Mouse (Mus musculus) intestine, embryonic 15.5 days (tissue): Measurements from ENCODE around the gene Ncam1. TPM values are rescaled to one million over a fixed set of nuclear protein-coding genes. Genes with fewer than 3 reads are reported as not detected.

ENCODE experiments used
- ATAC-seq: fragments of 200-750 bp; cut with Nextera tagmentation; 2 replicates; pipeline ENCODE4 v1.8.0; 2017; ENCODE audit warnings: moderate TSS enrichment, moderate library complexity
- H3K27ac ChIP-seq: fragments of 300-500 bp; sonication (generic); 2 replicates; pipeline ENCODE4 v1.5.1; 2015; ENCODE audit warnings: mild to moderate bottlenecking, inconsistent platforms
- H3K27me3 ChIP-seq: fragments of 300-500 bp; sonication (generic); replicated peaks from 2 replicates; pipeline ENCODE4 v1.6.1; 2015; ENCODE audit warnings: inconsistent platforms
- H3K36me3 ChIP-seq: fragments of 300-500 bp; sonication (generic); 2 replicates; pipeline ENCODE4 v1.6.1; 2015; ENCODE audit warnings: inconsistent platforms
- H3K4me1 ChIP-seq: fragments of 300-500 bp; sonication (generic); replicated peaks from 2 replicates; pipeline ENCODE4 v1.6.1; 2015; ENCODE audit warnings: inconsistent platforms
- H3K4me2 ChIP-seq: fragments of 300-500 bp; sonication (generic); replicated peaks from 2 replicates; pipeline ENCODE4 v1.6.1; 2015; ENCODE audit warnings: mild to moderate bottlenecking, inconsistent platforms
- H3K4me3 ChIP-seq: fragments of 300-500 bp; sonication (generic); replicated peaks from 2 replicates; pipeline ENCODE4 v1.5.1; 2015; ENCODE audit warnings: inconsistent platforms
- H3K9ac ChIP-seq: fragments of 300-500 bp; sonication (generic); 2 replicates; pipeline ENCODE4 v1.6.1; 2015; ENCODE audit warnings: inconsistent platforms
- H3K9me3 ChIP-seq: fragments of 300-500 bp; sonication (generic); 2 replicates; pipeline ENCODE4 v1.6.1; 2016; ENCODE audit warnings: inconsistent platforms
- WGBS: fragments of 180-500 bp; shearing (Covaris S2); methylation state at CpG from one replicate; pipeline ENCODE4 v1.1.7; 2015; 5-methylcytosine and 5-hydroxymethylcytosine counted together
- polyA plus RNA-seq: library from polyadenylated mRNA; unstranded; fragments of >200 nt; fragmentation: Nextera tagmentation; extraction: Ambion mirVana; gene quantifications from 2 replicates; pipeline ENCODE4 v1.2.1, GENCODE M21; 2015

The Ncam1 gene
- polyA plus RNA-seq, 1 experiment from 2014 or later, result 77.5 TPM

- Histone ChIP-seq H3K27ac (no peak overlapping the region), H3K4me3 (no peak overlapping the region), H3K4me1 (no peaks in the 10 kb centered on the region), H3K36me3 (no peaks in the 10 kb centered on the region), H3K9me3 (no peaks in the 10 kb centered on the region), H3K4me2 (no peak overlapping the region), H3K9ac (no peak overlapping the region), H3K27me3 (no peaks in the 10 kb centered on the region)
- ATAC-seq, result no peak
- 92% methylated on average over 5 of the region's 5 CpGs for whole genome bisulfite sequencing
Measured at GRCm38 (mm10) chr9:49528026-49528425, 270.7 kb downstream of the Ncam1 start.

- no peaks in the 10 kb centered on the region for H3K9me3 ChIP-seq
- no peak overlapping the region for H3K4me2 ChIP-seq
- H3K27me3 ChIP-seq, result no peaks in the 10 kb centered on the region
- H3K4me1 ChIP-seq, result no peaks in the 10 kb centered on the region
- H3K9ac ChIP-seq, result no peak overlapping the region
- 78% methylated on average over 8 of the region's 8 CpGs for WGBS
- no peak overlapping the region for H3K4me3 ChIP-seq
- H3K27ac ChIP-seq, result no peak overlapping the region
- H3K36me3 ChIP-seq, result no peaks in the 10 kb centered on the region
- ATAC-seq, result no peak
Measured at GRCm38 (mm10) chr9:49527340-49527739, 271.4 kb downstream of the Ncam1 start.

- H3K4me1 ChIP-seq, result no peaks in the 10 kb centered on the region
- H3K9ac ChIP-seq, result no peak overlapping the region
- no peak for ATAC-seq
- H3K9me3 ChIP-seq, result no peaks in the 10 kb centered on the region
- no peak overlapping the region for H3K4me2 ChIP-seq
- 78% methylated on average over 9 of the region's 9 CpGs for WGBS
- H3K27me3 ChIP-seq, result no peaks in the 10 kb centered on the region
- no peak overlapping the region for H3K4me3 ChIP-seq
- no peaks in the 10 kb centered on the region for H3K36me3 ChIP-seq
- no peak overlapping the region for H3K27ac ChIP-seq
Measured at GRCm38 (mm10) chr9:49524721-49525120, 274.0 kb downstream of the Ncam1 start.

GRCm38 (mm10) chr9:49523881-49524280 is 274.8 kb downstream of the Ncam1 start:
- no peak overlapping the region for H3K27ac ChIP-seq
- no peak for ATAC-seq
- no peak overlapping the region for H3K4me3 ChIP-seq
- H3K9ac ChIP-seq, result no peak overlapping the region
- H3K9me3 ChIP-seq, result no peaks in the 10 kb centered on the region
- H3K4me2 ChIP-seq, result no peak overlapping the region
- 86% methylated on average over 9 of the region's 9 CpGs for WGBS
- H3K4me1 ChIP-seq, result no peaks in the 10 kb centered on the region
- H3K36me3 ChIP-seq, result no peaks in the 10 kb centered on the region
- H3K27me3 ChIP-seq, result no peaks in the 10 kb centered on the region

GRCm38 (mm10) chr9:49514306-49514705 is 284.4 kb downstream of the Ncam1 start:
- Histone ChIP-seq H3K4me1 (no peaks in the 10 kb centered on the region), H3K4me2 (no peak overlapping the region), H3K36me3 (peaks cover 5% of the 10 kb centered on the region; the same call in 1 of the 2 replicates), H3K4me3 (no peak overlapping the region), H3K27me3 (no peaks in the 10 kb centered on the region), H3K27ac (no peak overlapping the region), H3K9ac (no peak overlapping the region), H3K9me3 (no peaks in the 10 kb centered on the region)
- WGBS, result 70% methylated on average over 2 of the region's 2 CpGs
- peak; percentile 39; the same call in 1 of the 2 replicates for ATAC-seq

GRCm38 (mm10) chr9:49510666-49511065 is 288.1 kb downstream of the Ncam1 start:
- H3K36me3 ChIP-seq, result peaks cover 9% of the 10 kb centered on the region; the same call in 1 of the 2 replicates
- H3K9me3 ChIP-seq, result no peaks in the 10 kb centered on the region

GRCm38 (mm10) chr9:49509628-49510027 is 289.1 kb downstream of the Ncam1 start:
- H3K36me3 ChIP-seq, result peaks cover 7% of the 10 kb centered on the region; the same call in 1 of the 2 replicates
- no peak for ATAC-seq
- no peaks in the 10 kb centered on the region for H3K27me3 ChIP-seq
- H3K9me3 ChIP-seq, result no peaks in the 10 kb centered on the region
- no peak overlapping the region for H3K4me2 ChIP-seq
- H3K4me1 ChIP-seq, result no peaks in the 10 kb centered on the region
- no peak overlapping the region for H3K9ac ChIP-seq
- H3K27ac ChIP-seq, result no peak overlapping the region
- WGBS, result 92% methylated on average over 8 of the region's 8 CpGs
- H3K4me3 ChIP-seq, result no peak overlapping the region

More at GRCm38 (mm10) chr9:49510666-49511065, 288.1 kb downstream of the Ncam1 start:
- H3K27me3 ChIP-seq, result no peaks in the 10 kb centered on the region
- H3K4me2 ChIP-seq, result no peak overlapping the region
- H3K9ac ChIP-seq, result no peak overlapping the region
- H3K4me3 ChIP-seq, result no peak overlapping the region
- no peak for ATAC-seq
- 95% methylated on average over 4 of the region's 4 CpGs for WGBS
- H3K4me1 ChIP-seq, result no peaks in the 10 kb centered on the region
- no peak overlapping the region for H3K27ac ChIP-seq

GRCm38 (mm10) chr9:49509094-49509493 is 289.6 kb downstream of the Ncam1 start:
- H3K4me1 ChIP-seq, result no peaks in the 10 kb centered on the region
- no peak for ATAC-seq

GRCm38 (mm10) chr9:49507829-49508585 is 290.7 kb downstream of the Ncam1 start:
- Histone ChIP-seq H3K27ac (no peak overlapping the region), H3K9ac (no peak overlapping the region), H3K27me3 (no peaks in the 10 kb centered on the region), H3K9me3 (no peaks in the 10 kb centered on the region), H3K4me2 (no peak overlapping the region), H3K4me1 (no peaks in the 10 kb centered on the region), H3K4me3 (no peak overlapping the region), H3K36me3 (peaks cover 7% of the 10 kb centered on the region; the same call in 1 of the 2 replicates)
- 84% methylated on average over 9 of the region's 9 CpGs for WGBS
- ATAC-seq, result no peak

More at GRCm38 (mm10) chr9:49509094-49509493, 289.6 kb downstream of the Ncam1 start:
- H3K27ac ChIP-seq, result no peak overlapping the region
- no peak overlapping the region for H3K9ac ChIP-seq
- 95% methylated on average over 3 of the region's 3 CpGs for WGBS
- H3K4me3 ChIP-seq, result no peak overlapping the region
- H3K9me3 ChIP-seq, result no peaks in the 10 kb centered on the region
- H3K4me2 ChIP-seq, result no peak overlapping the region
- H3K36me3 ChIP-seq, result peaks cover 7% of the 10 kb centered on the region; the same call in 1 of the 2 replicates
- H3K27me3 ChIP-seq, result no peaks in the 10 kb centered on the region

GRCm38 (mm10) chr9:49504658-49505057 is 294.1 kb downstream of the Ncam1 start:
- Histone ChIP-seq H3K36me3 (peaks cover 6% of the 10 kb centered on the region; the same call in 1 of the 2 replicates), H3K4me2 (no peak overlapping the region), H3K27ac (no peak overlapping the region), H3K4me1 (no peaks in the 10 kb centered on the region), H3K9me3 (no peaks in the 10 kb centered on the region), H3K27me3 (no peaks in the 10 kb centered on the region), H3K9ac (no peak overlapping the region), H3K4me3 (no peak overlapping the region)
- 73% methylated on average over 5 of the region's 5 CpGs for WGBS
- ATAC-seq, result no peak

- Histone ChIP-seq H3K9me3 (no peaks in the 10 kb centered on the region), H3K36me3 (no peaks in the 10 kb centered on the region), H3K9ac (no peak overlapping the region), H3K27me3 (no peaks in the 10 kb centered on the region), H3K27ac (no peak overlapping the region), H3K4me3 (no peak overlapping the region), H3K4me2 (no peak overlapping the region), H3K4me1 (no peaks in the 10 kb centered on the region)
- WGBS, result 87% methylated on average over 4 of the region's 4 CpGs
- no peak for ATAC-seq
Measured at GRCm38 (mm10) chr9:49502245-49502644, 296.5 kb downstream of the Ncam1 start.

GRCm38 (mm10) chr9:49499878-49500277 is 298.8 kb downstream of the Ncam1 start:
- no peak overlapping the region for H3K9ac ChIP-seq
- no peak overlapping the region for H3K4me2 ChIP-seq
- no peaks in the 10 kb centered on the region for H3K27me3 ChIP-seq
- no peaks in the 10 kb centered on the region for H3K4me1 ChIP-seq
- H3K4me3 ChIP-seq, result no peak overlapping the region
- WGBS, result 92% methylated on average over 2 of the region's 2 CpGs
- no peaks in the 10 kb centered on the region for H3K36me3 ChIP-seq
- H3K9me3 ChIP-seq, result no peaks in the 10 kb centered on the region
- H3K27ac ChIP-seq, result no peak overlapping the region
- ATAC-seq, result no peak
